Mouse (Mus musculus) bone marrow macrophage, adult 2 months (primary cell): ENCODE results near the gene Oosp2.

ENCODE experiments used
- CTCF ChIP-seq: IDR thresholded peaks from 2 replicates; pipeline ENCODE4 v1.5.1; 2012; ENCODE audit warnings: low read depth, mild to moderate bottlenecking, low read length, moderate library complexity
- POLR2A ChIP-seq: IDR thresholded peaks from 2 replicates; pipeline ENCODE4 v1.6.1; 2012; ENCODE audit warnings: mild to moderate bottlenecking, low read depth, low read length, borderline replicate concordance

- TF ChIP-seq CTCF (no peak), POLR2A (no peak)
Observed at GRCm38 (mm10) chr19:11613084-11613483, 47.3 kb downstream of the Oosp2 start.
